Mouse (Mus musculus): Measurements from ENCODE around the gene Atg4a-ps. TPM values are rescaled to one million over a fixed set of nuclear protein-coding genes. Genes with fewer than 3 reads are reported as not detected.

The Atg4a-ps gene
- total and polyA plus RNA-seq, 3 experiments = 1.1 to 1.3 TPM; not detected in 1

- Histone ChIP-seq H3K9me3 (replicated peaks) (no peaks in the 10 kb centered on the region), H3K27me3 (ENCODE audit: insufficient read depth, low read length) (peaks cover 3% of the 10 kb centered on the region; the same call in 1 of the 2 replicates), H3K4me3 (ENCODE audit: low read depth, low read length) (no peak overlapping the region), H3K36me3 (replicated peaks) (no peaks in the 10 kb centered on the region), H3K4me1 (ENCODE audit: insufficient read depth, low read depth, low read length) (no peaks in the 10 kb centered on the region)
- no peak for TF ChIP-seq GATA2 (IDR thresholded peaks at IDR 0.05; ENCODE audit: borderline replicate concordance, low read depth, low read length)
- DNase-seq (ENCODE audit: low spot score) = no peak
- ATAC-seq (ENCODE audit: extremely low read depth, insufficient number of reproducible peaks, low FRiP score, poor library complexity, severe bottlenecking) = no peak
These were observed 44.3 kb downstream of the Atg4a-ps start for GRCm38 (mm10) chr3:103601561-103601960.

- Histone ChIP-seq H3K27me3 (ENCODE audit: insufficient read depth, low read length) (peaks cover 5% of the 10 kb centered on the region), H3K9me3 (replicated peaks) (no peaks in the 10 kb centered on the region), H3K4me1 (ENCODE audit: insufficient read depth, low read depth, low read length) (no peaks in the 10 kb centered on the region), H3K36me3 (replicated peaks) (no peaks in the 10 kb centered on the region), H3K4me3 (ENCODE audit: low read depth, low read length) (no peak overlapping the region)
- ATAC-seq (ENCODE audit: extremely low read depth, insufficient number of reproducible peaks, low FRiP score, poor library complexity, severe bottlenecking) (no peak), DNase-seq (ENCODE audit: low spot score) (no peak)
- no peak for TF ChIP-seq POLR2AphosphoS5 (IDR thresholded peaks at IDR 0.05; ENCODE audit: insufficient replicate concordance, low read depth, low read length)
- TF ChIP-seq GATA2 (IDR thresholded peaks at IDR 0.05; ENCODE audit: borderline replicate concordance, low read depth, low read length) = no peak
- no peak for TF ChIP-seq CTCF (IDR thresholded peaks at IDR 0.05; ENCODE audit: low read depth, low read length)
- TF ChIP-seq GATA1 (IDR thresholded peaks at IDR 0.05; ENCODE audit: borderline replicate concordance, low read length) = no peak
- TF ChIP-seq TAL1 (conservative IDR thresholded peaks at IDR 0.05; ENCODE audit: low read depth, low read length) = no peak
These were observed 44.9 kb downstream of the Atg4a-ps start for GRCm38 (mm10) chr3:103601011-103601410.

- Histone ChIP-seq H3K4me1 (ENCODE audit: insufficient read depth, low read depth, low read length) (no peaks in the 10 kb centered on the region), H3K36me3 (replicated peaks) (no peaks in the 10 kb centered on the region), H3K27me3 (ENCODE audit: insufficient read depth, low read length) (peaks cover 12% of the 10 kb centered on the region), H3K4me3 (ENCODE audit: low read depth, low read length) (no peak overlapping the region), H3K9me3 (replicated peaks) (no peaks in the 10 kb centered on the region)
- DNase-seq (ENCODE audit: low spot score) = no peak
- TF ChIP-seq POLR2AphosphoS5 (IDR thresholded peaks at IDR 0.05; ENCODE audit: insufficient replicate concordance, low read depth, low read length) = no peak
- TF ChIP-seq GATA1 (IDR thresholded peaks at IDR 0.05; ENCODE audit: borderline replicate concordance, low read length) = no peak
- TF ChIP-seq GATA2 (IDR thresholded peaks at IDR 0.05; ENCODE audit: borderline replicate concordance, low read depth, low read length) = no peak
- TF ChIP-seq CTCF (IDR thresholded peaks at IDR 0.05; ENCODE audit: low read depth, low read length) = no peak
- TF ChIP-seq TAL1 (conservative IDR thresholded peaks at IDR 0.05; ENCODE audit: low read depth, low read length) = no peak
- no peak for ATAC-seq (ENCODE audit: extremely low read depth, insufficient number of reproducible peaks, low FRiP score, poor library complexity, severe bottlenecking)
These were observed 48.3 kb downstream of the Atg4a-ps start for GRCm38 (mm10) chr3:103597586-103597985.

- H3K4me3 ChIP-seq (ENCODE audit: low read depth, low read length) = no peak overlapping the region
- H3K27me3 ChIP-seq (ENCODE audit: insufficient read depth, low read length) = peaks cover 8% of the 10 kb centered on the region
- DNase-seq (ENCODE audit: low spot score) (no peak), ATAC-seq (ENCODE audit: extremely low read depth, insufficient number of reproducible peaks, low FRiP score, poor library complexity, severe bottlenecking) (no peak)
- no peaks in the 10 kb centered on the region for H3K9me3 ChIP-seq (replicated peaks)
- H3K4me1 ChIP-seq (ENCODE audit: insufficient read depth, low read depth, low read length) = no peaks in the 10 kb centered on the region
- H3K36me3 ChIP-seq (replicated peaks) = no peaks in the 10 kb centered on the region
- TF ChIP-seq GATA1 (IDR thresholded peaks at IDR 0.05; ENCODE audit: borderline replicate concordance, low read length) (no peak), CTCF (IDR thresholded peaks at IDR 0.05; ENCODE audit: low read depth, low read length) (no peak), GATA2 (IDR thresholded peaks at IDR 0.05; ENCODE audit: borderline replicate concordance, low read depth, low read length) (no peak), POLR2AphosphoS5 (IDR thresholded peaks at IDR 0.05; ENCODE audit: insufficient replicate concordance, low read depth, low read length) (no peak), TAL1 (conservative IDR thresholded peaks at IDR 0.05; ENCODE audit: low read depth, low read length) (no peak)
These were observed 50.5 kb downstream of the Atg4a-ps start for GRCm38 (mm10) chr3:103595271-103595810.

Other genes starting within 250 kb of the Atg4a-ps start
- gene Syt6, start 70.8 kb downstream of the Atg4a-ps start, total RNA-seq (2014; fragmentation: Nextera tagmentation) = not detected in 2 replicates
- gene Syt6, start 70.8 kb downstream of the Atg4a-ps start, total RNA-seq (2017) = 0.12 and 0.38 TPM in 2 replicates
- gene Syt6, start 70.8 kb downstream of the Atg4a-ps start, polyA plus RNA-seq (2012) = not detected in 2 replicates
- 0.75 TPM in 1 of 2 replicates, not detected in the other for gene Olfml3, start 91.9 kb upstream of the Atg4a-ps start, total RNA-seq (2014; fragmentation: Nextera tagmentation)
- gene Olfml3, start 91.9 kb upstream of the Atg4a-ps start, total RNA-seq (2017) = 0.46 and 0.60 TPM in 2 replicates
- gene Olfml3, start 91.9 kb upstream of the Atg4a-ps start, polyA plus RNA-seq (2012) = not detected in 2 replicates
- not detected in 2 replicates for gene Gm10964, start 93.3 kb upstream of the Atg4a-ps start, total RNA-seq (2014; fragmentation: Nextera tagmentation)
- not detected in 2 replicates for gene Gm10964, start 93.3 kb upstream of the Atg4a-ps start, total RNA-seq (2017)
- not detected in 2 replicates for gene Gm10964, start 93.3 kb upstream of the Atg4a-ps start, polyA plus RNA-seq (2012)
- 188 and 208 TPM in 2 replicates for gene Hipk1, start 145.5 kb upstream of the Atg4a-ps start, total RNA-seq (2014; fragmentation: Nextera tagmentation)
- 47.7 and 57.5 TPM in 2 replicates for gene Hipk1, start 145.5 kb upstream of the Atg4a-ps start, total RNA-seq (2017)
- 39.1 and 42.6 TPM in 2 replicates for gene Hipk1, start 145.5 kb upstream of the Atg4a-ps start, polyA plus RNA-seq (2012)
- 21.8 and 28.6 TPM in 2 replicates for gene Dclre1b, start 163.4 kb upstream of the Atg4a-ps start, total RNA-seq (2014; fragmentation: Nextera tagmentation)
- 8.0 and 8.6 TPM in 2 replicates for gene Dclre1b, start 163.4 kb upstream of the Atg4a-ps start, total RNA-seq (2017)
- gene Dclre1b, start 163.4 kb upstream of the Atg4a-ps start, polyA plus RNA-seq (2012) = 2.6 and 5.7 TPM in 2 replicates
- gene Ap4b1, start 163.5 kb upstream of the Atg4a-ps start, total RNA-seq (2014; fragmentation: Nextera tagmentation) = 13.5 and 30.8 TPM in 2 replicates
- gene Ap4b1, start 163.5 kb upstream of the Atg4a-ps start, total RNA-seq (2017) = 24.1 and 24.4 TPM in 2 replicates
- gene Ap4b1, start 163.5 kb upstream of the Atg4a-ps start, polyA plus RNA-seq (2012) = 2.5 and 3.4 TPM in 2 replicates
- 3.1 and 8.7 TPM in 2 replicates for gene Gm43064, start 163.5 kb upstream of the Atg4a-ps start, total RNA-seq (2014; fragmentation: Nextera tagmentation)
- 0.82 TPM in 1 of 2 replicates, not detected in the other for gene Gm43064, start 163.5 kb upstream of the Atg4a-ps start, total RNA-seq (2017)
- gene Gm43064, start 163.5 kb upstream of the Atg4a-ps start, polyA plus RNA-seq (2012) = 0.05 and 0.13 TPM in 2 replicates
- not detected in 2 replicates for gene Bcl2l15, start 186.5 kb upstream of the Atg4a-ps start, total RNA-seq (2014; fragmentation: Nextera tagmentation)
- gene Bcl2l15, start 186.5 kb upstream of the Atg4a-ps start, total RNA-seq (2017) = 0.58 and 1.1 TPM in 2 replicates
- gene Bcl2l15, start 186.5 kb upstream of the Atg4a-ps start, polyA plus RNA-seq (2012) = not detected in 2 replicates
- not detected in 2 replicates for gene Ptpn22, start 213.7 kb upstream of the Atg4a-ps start, total RNA-seq (2014; fragmentation: Nextera tagmentation)
- gene Ptpn22, start 213.7 kb upstream of the Atg4a-ps start, total RNA-seq (2017) = 0.16 TPM in 1 of 2 replicates, not detected in the other
- gene Ptpn22, start 213.7 kb upstream of the Atg4a-ps start, polyA plus RNA-seq (2012) = 0.13 TPM in 1 of 2 replicates, not detected in the other

All from G1E (cell line).